Mouse (Mus musculus) embryonic fibroblast, embryonic 13.5 days (primary cell): Measurements from ENCODE around the gene Chd1. TPM values are rescaled to one million over a fixed set of nuclear protein-coding genes. Genes with fewer than 3 reads are reported as not detected.
"Not testable (repeated sequence)": the region's sequence is repeated elsewhere in the genome, so short reads cannot be mapped to it uniquely, and the experiment has no call there.

Experiments used
- H3K27ac ChIP-seq: 2 replicates; pipeline ENCODE4 v1.5.1; 2012; ENCODE audit warnings: low read length, control low read depth, inconsistent platforms; ENCODE audit not compliant: insufficient read depth
- H3K4me1 ChIP-seq: 2 replicates; pipeline ENCODE4 v1.6.1; 2011; ENCODE audit warnings: low read length; ENCODE audit not compliant: control insufficient read depth, insufficient read depth
- H3K4me3 ChIP-seq: 2 replicates; pipeline ENCODE4 v1.5.1; 2011; ENCODE audit warnings: mild to moderate bottlenecking, control low read depth, low read length; ENCODE audit not compliant: insufficient read depth
- CTCF ChIP-seq: IDR thresholded peaks from 2 replicates; pipeline ENCODE4 v1.5.1; 2011; ENCODE audit warnings: mild to moderate bottlenecking, control low read depth, low read length, moderate library complexity, borderline replicate concordance; ENCODE audit not compliant: insufficient read depth
- POLR2A ChIP-seq: IDR thresholded peaks from 2 replicates; pipeline ENCODE4 v1.6.1; 2011; ENCODE audit warnings: low read depth, mild to moderate bottlenecking, control low read depth, low read length, moderate library complexity
- polyA plus RNA-seq: library from polyadenylated mRNA; stranded (reverse); fragments of >200 nt; gene quantifications from 2 replicates; pipeline ENCODE4 v1.2.4, GENCODE M21; 2011; ENCODE audit warnings: low read depth; ENCODE audit not compliant: missing spikeins, insufficient read length

Gene Chd1
- polyA plus RNA-seq, 1 experiment, result 33.8 TPM

DNA sequence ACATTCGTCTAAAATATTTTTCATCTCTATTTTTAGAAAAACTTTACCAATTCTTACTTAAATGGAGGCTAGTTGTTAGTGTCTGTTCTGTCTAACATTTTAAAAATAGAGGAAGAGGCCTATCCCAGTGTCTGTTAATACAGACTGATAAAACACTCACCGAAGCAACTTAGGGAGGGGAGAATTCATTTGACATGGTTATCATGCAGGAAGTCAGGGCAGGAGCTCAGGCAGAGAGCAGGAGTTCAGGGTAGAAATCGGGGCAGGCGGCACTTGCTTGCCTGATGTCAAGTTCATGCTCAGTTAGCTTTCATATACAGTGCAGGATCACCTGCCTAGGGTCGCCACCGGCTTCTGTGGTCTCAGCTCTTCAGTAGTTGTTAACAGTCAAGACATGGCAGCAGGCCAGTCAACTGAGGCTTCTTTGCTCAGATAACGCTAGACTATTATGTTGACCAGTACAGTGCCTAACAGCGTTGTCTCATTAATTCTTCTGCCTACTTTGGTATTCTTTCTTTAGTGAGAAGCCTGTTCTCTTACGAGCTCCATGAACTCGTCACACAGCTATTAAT is 32.7 kb downstream of the Chd1 start:
- Histone ChIP-seq H3K27ac (no peak overlapping the region), H3K4me1 (peaks cover 3% of the 10 kb centered on the region; the same call in 1 of the 2 replicates), H3K4me3 (no peak overlapping the region)
- TF ChIP-seq POLR2A (no peak), CTCF (no peak)

- H3K4me3 ChIP-seq, result no peak overlapping the region
- H3K4me1 ChIP-seq, result peaks cover 3% of the 10 kb centered on the region; the same call in 1 of the 2 replicates
- TF ChIP-seq POLR2A (no peak), CTCF (no peak)
- H3K27ac ChIP-seq, result no peak overlapping the region; the same call in 1 of the 2 replicates
These were observed 37.1 kb downstream of the Chd1 start for GRCm38 (mm10) chr17:15741836-15742235.

GRCm38 (mm10) chr17:15742953-15743352 is 38.2 kb downstream of the Chd1 start:
- H3K4me3 ChIP-seq, result no peak overlapping the region
- no peak overlapping the region for H3K27ac ChIP-seq
- TF ChIP-seq POLR2A (no peak), CTCF (no peak)
- H3K4me1 ChIP-seq, result peaks cover 3% of the 10 kb centered on the region; the same call in 1 of the 2 replicates

GRCm38 (mm10) chr17:15743379-15743778 is 38.6 kb downstream of the Chd1 start:
- Histone ChIP-seq H3K4me3 (no peak overlapping the region), H3K27ac (no peak overlapping the region), H3K4me1 (peaks cover 3% of the 10 kb centered on the region; the same call in 1 of the 2 replicates)
- TF ChIP-seq CTCF (no peak), POLR2A (no peak)

GRCm38 (mm10) chr17:15746696-15747095 is 41.9 kb downstream of the Chd1 start:
- Histone ChIP-seq H3K4me1 (peaks cover 1% of the 10 kb centered on the region; the same call in 1 of the 2 replicates), H3K4me3 (no peak overlapping the region), H3K27ac (no peak overlapping the region)
- TF ChIP-seq POLR2A (no peak), CTCF (no peak)

- Histone ChIP-seq H3K4me3 (no peak overlapping the region), H3K4me1 (no peaks in the 10 kb centered on the region), H3K27ac (no peak overlapping the region)
- TF ChIP-seq POLR2A (no peak), CTCF (no peak)
These were observed 43.3 kb downstream of the Chd1 start for GRCm38 (mm10) chr17:15748022-15748421.

GRCm38 (mm10) chr17:15751264-15751663 is 46.5 kb downstream of the Chd1 start:
- not testable (repeated sequence) for H3K27ac ChIP-seq, H3K4me3 ChIP-seq, H3K4me1 ChIP-seq

GRCm38 (mm10) chr17:15761191-15761590 is 56.4 kb downstream of the Chd1 start:
- Histone ChIP-seq H3K4me3 (no peak overlapping the region), H3K27ac (no peak overlapping the region), H3K4me1 (no peaks in the 10 kb centered on the region)
- TF ChIP-seq POLR2A (no peak), CTCF (no peak)

DNA sequence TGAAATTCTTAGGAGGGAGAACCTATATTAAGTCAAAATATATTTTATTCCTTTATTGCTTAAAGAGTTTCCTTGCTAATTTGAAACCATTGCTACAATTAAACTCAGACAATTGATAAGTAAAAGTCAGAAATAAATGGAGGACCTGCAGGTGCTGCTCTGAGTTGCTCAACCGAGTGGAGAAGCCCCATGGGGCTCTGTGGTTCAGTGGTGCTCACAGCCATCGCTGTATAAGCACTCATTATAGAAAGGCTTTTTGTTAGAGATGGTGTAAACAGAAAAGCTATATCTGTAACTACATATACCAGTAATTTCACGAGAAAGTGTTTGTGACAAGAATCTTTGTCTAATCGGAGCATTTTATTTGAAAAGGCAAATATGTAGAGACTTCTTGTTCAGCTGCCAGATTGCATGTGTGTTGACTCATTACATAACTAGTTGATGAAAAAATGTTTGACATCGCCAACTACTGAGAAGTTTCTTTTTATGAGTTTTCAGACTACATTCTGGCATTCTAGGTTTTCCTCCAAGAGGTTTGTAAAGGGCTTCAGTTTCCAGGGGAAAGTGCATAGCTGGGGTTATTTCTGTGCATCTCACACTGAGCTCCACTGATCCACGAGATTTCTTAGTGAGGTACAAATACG is 64.4 kb downstream of the Chd1 start:
- no peak for TF ChIP-seq POLR2A
- no peak for TF ChIP-seq CTCF
- H3K4me3 ChIP-seq, result no peak overlapping the region
- H3K4me1 ChIP-seq, result peaks cover 9% of the 10 kb centered on the region
- H3K27ac ChIP-seq, result peak overlapping the region; percentile 71

- peaks cover 6% of the 10 kb centered on the region for H3K4me1 ChIP-seq
- no peak for TF ChIP-seq POLR2A
- TF ChIP-seq CTCF, result no peak
These were observed 69.2 kb downstream of the Chd1 start for GRCm38 (mm10) chr17:15773956-15774355.

DNA sequence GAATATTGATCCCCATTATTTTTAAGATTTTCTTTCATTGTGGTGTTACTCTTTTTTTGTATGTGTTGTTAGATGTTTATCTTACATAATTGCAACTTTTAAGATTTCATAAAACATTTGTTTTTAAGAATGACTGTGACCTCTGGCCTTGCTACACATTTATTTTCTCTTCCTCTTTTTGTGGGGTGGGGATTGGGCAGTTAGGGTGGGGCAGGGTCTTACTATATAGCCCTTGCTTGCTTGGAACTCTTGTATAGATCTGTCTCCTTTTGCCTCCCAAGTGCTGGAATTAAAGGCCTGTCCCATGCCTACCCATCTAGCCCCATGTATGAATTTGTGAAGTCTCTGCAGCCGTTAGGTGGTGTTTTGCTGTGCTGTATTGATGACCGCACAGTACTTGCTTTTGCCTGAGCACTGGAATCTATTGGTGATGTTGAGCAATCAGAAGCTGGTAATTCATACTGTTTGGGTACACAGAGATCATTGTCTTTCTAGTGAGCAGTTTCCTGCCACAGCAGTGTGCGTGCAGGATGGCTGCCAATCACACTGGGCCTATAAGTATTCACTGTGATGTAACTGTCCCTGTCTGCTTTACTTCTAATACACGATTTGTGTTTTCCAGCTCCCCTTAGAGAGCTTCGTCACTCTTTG is 69.9 kb downstream of the Chd1 start:
- peaks cover 4% of the 10 kb centered on the region; the same call in 1 of the 2 replicates for H3K4me1 ChIP-seq
- TF ChIP-seq POLR2A, result no peak
- TF ChIP-seq CTCF, result no peak
- no peak overlapping the region for H3K27ac ChIP-seq
- H3K4me3 ChIP-seq, result no peak overlapping the region

More at GRCm38 (mm10) chr17:15773956-15774355, 69.2 kb downstream of the Chd1 start:
- no peak overlapping the region for H3K27ac ChIP-seq
- H3K4me3 ChIP-seq, result no peak overlapping the region
